Mouse (Mus musculus) heart, postnatal 4 days (tissue): Measurements from ENCODE around the gene Car4. TPM values are rescaled to one million over a fixed set of nuclear protein-coding genes. Genes with fewer than 3 reads are reported as not detected.

Experiments used
- DNase-seq: peaks from one replicate; pipeline ENCODE4 v3.0.0; 2021
- total RNA-seq, 2 experiments: library from RNA; stranded (reverse); gene quantifications; 2 replicates each; pipeline ENCODE4 v1.2.3; 2021

The Car4 gene
- total RNA-seq, 2 experiments from 2014 or later, result 21.1 to 21.5 TPM

DNA sequence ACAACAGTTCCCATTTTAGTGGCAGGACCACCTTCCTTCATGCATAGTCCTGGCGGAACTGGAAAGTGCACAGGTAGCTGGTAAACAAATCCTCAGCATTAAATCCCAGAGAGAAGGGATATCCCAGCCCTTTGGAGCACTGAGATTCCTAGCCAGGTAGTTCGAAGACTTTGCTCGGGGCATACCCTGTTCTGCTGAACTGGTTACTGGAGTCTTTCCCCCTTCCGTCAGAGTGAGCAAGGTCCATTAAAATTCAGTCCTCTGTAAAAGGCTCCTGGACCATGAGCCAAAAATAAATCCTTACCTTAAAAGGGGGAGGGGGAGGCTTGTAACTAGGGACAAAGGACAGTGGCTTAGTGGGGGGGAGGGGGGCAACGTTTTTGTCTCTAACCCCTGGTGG is 1.6 kb downstream of the Car4 start:
- no peak for DNase-seq

DNA sequence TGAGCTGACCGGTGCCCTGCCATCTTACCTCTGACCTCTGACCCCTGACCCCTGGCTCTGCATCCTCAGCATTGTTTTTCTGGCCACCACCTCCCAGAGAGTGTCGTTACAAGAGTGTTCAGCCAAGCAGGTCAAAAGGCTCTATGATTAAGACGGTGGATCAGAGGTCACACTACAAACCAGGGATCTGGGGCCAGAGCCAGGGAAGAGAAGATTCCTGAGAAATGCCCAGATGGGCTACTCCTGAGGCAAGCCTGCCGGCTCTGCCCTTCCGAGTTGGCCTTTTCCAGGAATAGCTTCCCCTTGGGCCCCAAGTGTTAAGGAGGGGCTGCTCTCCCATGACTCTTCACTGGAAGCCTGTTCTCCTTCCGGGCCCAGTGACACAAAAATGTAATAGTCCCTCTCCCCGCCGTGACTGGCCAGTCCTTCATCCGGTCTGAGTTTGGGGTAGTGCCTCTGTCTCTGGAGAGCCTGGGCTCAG is 2.2 kb downstream of the Car4 start:
- DNase-seq, result peak; percentile 45

DNA sequence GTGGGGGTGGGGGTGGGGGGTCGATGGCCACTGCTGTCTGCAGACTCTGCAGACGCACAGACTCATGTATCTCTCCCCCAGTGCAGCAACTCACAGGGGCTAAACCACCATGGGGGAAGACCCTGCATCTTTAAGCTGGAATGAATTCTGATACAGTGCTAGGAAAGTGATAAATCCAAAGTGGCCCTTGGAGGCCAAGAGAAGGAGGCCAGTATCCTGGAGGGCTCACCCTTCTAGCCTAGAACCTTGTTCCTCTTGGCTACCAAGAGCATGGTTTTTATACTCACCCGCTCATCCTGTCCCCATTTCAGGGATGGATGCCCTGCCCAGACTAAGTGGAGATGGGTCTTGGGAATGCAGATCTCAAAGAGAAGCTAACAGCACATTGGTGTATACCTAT is 2.7 kb downstream of the Car4 start:
- no peak for DNase-seq

DNA sequence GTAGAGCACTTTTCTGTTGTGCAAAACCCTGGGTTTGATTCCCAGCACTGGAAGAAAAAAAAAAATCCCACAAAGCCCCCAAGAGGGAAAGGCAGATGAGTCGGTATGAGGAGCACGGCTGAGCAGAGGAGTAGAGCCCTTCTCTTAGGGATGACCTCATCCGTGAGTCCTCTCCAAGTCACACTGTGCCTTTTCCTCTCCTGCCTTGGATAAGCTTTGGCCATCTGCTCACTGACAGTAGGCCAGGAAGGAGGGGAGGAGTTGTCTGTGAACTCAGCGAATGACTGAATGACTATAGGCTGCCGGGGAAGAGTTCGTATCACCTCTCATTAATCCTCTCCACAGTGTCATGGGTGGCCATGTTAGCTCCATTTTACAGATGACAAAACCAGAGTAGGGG is 3.2 kb downstream of the Car4 start:
- DNase-seq, result no peak

DNA sequence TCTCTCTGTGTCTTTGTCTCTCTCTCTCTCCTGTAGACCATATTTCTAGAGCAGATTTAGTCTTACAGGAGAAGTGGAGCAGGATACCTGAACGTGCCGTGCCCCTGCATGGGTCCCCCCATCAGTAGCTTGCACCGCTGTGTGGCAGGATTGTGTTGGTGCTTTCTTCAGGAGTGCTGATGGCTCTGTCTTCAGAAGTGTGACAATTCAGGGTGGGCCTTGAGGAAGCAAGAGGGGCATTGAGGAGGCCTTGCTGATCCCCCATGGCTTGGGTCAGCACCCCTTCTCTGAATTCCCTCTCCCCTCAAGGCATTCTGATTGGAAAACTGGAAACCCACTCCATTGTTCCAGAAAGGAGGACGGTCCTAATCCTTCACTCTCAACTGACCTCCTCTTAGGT is 4.0 kb downstream of the Car4 start:
- no peak for DNase-seq

DNA sequence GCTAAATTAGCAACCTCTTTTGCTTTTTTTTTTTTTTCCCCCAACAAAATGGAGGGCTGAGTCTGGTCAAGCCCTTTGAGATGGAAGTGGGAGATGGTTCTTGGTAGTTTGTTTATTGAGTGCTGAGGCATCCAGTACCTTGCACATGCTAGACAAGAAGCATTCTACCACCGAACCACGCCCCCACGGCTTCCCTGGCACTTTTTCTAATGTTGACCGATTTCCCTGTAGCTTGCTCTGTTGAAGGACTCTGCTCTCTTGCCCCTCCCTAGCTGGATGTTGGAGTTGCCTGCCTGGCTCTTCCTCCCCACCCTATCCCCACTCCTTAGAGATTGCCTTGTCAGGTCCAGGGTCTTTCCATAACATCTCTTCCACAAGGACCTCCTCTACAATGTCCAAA is 5.0 kb downstream of the Car4 start:
- no peak for DNase-seq

DNA sequence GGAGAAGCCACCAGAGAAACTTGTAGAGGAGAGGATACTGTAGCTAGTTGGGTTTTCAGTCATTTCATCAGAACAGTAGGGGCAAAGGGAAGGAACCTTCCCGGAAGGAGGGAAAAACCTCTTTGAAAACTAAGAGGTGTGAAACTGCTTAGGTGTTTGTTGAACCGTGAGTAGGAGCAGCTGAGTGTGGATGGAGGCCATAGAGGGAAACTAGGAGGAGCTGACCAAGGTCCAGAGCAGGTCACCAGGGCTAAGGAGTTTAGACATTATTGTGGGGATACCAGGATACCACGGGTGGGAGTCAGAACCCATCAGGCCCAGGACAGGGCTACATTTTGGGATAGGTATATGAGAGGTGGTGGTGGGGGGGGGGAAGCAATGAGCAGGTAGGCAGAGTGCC is 6.0 kb downstream of the Car4 start:
- DNase-seq, result no peak

DNA sequence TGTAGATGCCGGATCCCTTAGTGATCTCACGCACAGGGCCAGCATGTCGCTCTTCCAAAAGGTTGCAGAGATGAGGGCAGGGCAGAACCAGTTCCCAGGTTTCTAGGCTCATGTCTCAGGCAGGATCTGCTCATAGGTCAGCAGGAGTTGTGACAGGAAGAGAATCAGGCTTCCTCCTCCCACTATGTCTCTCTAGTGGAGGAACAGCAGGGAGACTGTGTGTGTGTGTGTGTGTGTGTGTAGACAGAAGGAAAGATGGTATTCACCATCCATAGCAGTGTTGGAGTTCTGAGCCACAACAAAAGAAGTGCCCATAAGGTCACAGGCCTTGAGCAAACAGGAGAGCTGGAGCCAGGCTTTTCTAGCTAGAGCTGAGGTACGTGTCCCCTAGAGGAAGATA is 9.1 kb downstream of the Car4 start:
- DNase-seq, result no peak

DNA sequence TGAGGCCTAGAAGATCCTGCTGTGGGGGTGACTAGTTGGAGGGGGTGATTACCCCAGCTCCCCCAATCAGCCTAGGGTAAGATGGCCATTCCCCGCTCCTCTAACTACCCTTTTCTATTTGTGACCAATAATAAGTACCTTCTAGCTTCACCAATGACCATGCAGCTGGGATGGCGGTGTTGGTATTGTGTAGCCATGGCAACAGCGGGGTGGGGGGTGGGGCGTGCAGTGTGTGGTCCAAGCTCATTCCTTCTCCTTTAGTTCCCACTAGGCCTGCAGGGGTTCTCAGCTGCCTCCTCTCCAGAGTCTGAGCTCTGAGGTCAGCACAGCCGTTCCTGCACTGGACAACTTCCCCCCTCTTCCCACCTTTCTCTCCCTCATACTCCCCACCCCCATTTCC is 9.5 kb downstream of the Car4 start:
- no peak for DNase-seq

DNA sequence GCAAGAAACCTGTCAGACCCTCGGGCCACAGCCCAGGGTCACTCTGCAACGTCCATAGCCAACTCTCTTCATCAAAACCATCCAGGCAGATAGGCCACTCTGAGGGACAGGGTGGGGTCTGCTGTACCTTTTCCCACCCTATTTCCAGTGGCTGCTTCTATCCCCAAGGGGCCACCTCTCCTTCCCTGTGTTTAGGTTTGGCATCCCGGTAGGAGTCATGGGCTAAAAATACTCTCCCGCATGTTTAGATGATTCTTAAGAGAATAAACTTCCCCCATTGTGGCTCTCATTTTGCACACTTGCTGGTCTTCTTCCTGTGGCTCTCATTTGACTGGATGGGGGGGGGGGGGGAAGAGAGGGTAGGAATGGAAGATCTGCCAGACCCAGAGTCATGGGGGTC is 10.7 kb downstream of the Car4 start:
- DNase-seq, result no peak

DNA sequence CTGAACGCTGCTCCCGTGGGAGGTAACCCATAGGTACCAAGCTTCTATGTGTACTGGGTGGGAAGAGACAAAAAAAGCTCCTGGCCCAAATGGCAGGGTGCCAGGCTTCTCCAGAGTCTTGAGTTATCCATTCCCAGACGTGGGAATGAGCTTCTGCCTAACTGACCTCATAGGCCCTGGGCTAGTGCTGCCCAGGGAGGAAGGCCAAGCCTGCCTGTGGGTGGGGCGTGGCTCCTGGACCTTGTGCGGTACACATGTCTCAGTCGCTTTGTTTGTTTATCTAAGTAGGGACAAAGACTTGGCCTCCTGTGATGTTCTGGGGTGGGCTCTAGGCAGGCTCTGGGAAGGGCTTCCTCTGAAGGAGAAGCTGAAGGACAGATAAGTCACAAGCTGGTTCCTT is 11.2 kb downstream of the Car4 start:
- DNase-seq, result peak; percentile 59

DNA sequence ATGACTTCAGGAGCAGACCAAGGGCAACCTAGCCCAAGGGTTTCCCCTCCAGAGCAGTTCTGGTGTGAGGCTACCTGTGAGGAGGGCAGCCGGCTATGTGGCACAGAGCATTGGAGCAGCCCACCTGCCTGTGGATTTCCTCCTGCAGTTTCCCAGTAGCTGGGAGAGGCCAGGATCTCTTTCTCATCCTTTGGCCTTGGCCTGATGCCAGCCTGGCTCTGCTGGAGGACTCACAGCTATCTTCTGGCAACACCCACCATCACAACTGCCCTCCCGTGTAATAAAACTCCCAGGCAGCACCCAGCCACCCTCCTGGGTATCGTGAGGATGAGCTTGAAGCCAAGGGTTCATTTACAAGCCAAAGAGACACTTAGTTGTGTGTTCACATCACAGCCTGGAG is 14.5 kb downstream of the Car4 start:
- DNase-seq, result peak; percentile 32

DNA sequence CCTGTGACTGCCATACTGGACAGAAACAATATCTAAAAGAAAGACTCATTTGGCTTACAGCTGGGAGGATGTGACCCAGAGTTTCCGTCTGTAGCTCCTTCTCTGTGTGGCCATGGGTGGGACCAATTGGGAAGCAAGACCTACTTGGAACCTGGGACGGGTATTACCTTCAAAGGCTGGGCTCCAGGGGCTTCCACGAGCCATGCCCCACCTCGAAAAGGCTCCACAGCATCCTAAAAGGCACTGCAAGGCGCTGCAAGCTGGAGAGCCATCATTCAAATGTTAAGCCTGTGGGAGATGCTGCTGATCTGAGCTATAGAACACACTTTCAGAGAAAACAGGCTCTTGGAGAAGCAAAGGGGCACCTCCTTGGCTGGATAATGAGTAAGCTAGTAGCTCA is 16.1 kb downstream of the Car4 start:
- no peak for DNase-seq

DNA sequence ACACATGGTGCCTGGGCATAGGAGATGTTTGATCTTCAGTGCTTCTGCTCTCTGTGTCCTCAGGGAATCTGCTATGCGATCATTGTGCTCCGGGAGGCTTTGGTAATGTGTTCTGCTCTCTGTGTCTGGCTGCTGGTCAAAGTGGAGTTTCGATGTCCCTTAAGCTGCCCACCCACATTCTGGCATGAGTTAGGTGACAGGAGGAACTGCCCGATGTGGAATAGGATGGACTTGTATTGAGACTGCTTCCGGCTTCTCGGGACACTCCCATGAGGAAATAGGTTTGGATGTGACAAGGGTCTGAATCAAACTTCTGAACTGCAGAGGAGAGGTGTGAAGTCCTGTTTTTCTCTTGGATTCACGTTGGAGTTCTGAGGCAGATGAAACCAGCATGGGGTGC is 17.0 kb downstream of the Car4 start:
- no peak for DNase-seq

DNA sequence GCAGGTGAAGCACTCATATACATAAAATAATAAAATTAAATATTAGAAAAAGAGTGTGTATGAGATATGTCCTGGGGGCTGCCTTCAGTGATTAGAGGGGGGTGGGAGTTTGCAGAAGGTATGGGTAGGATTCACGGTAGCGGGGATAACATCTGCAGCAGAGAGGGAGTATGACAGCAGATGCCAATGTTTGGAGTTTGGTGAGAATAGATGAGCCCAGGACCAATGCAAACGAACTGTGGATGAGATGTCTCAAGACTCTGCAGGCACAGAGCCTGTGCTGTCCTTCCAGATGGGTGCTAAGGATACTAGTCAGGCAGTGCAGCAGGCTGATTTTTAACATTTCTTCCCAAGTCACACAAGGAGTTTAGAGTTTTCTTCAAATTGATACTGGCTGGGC is 19.1 kb downstream of the Car4 start:
- no peak for DNase-seq

DNA sequence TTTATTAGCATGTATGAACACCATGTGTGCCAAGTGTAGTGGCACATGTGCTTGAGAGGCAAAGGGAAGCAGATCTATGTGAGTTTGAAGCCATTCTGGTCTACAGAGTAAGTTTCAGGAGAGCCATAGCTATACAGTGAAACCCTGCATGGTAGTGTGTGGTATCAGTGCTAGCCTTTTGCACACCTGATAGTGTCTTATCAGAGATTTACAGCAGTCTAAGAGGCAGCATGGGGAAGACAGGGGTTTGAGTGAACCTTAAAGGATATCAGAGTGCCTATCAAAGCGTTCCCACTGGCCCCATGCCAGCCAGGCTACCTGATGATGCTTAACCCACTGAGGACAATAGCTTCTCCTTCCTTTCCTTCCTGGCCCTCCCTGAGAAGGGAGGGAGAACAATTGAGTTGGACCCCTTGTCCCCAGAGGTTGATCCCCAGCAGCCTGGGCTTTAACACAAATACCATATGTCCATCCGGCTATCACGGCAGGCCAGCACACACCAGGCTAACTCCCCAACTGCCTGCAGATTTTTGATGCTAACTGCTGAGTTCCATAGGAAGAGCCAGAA is 19.9 kb downstream of the Car4 start:
- peak; percentile 65 for DNase-seq

DNA sequence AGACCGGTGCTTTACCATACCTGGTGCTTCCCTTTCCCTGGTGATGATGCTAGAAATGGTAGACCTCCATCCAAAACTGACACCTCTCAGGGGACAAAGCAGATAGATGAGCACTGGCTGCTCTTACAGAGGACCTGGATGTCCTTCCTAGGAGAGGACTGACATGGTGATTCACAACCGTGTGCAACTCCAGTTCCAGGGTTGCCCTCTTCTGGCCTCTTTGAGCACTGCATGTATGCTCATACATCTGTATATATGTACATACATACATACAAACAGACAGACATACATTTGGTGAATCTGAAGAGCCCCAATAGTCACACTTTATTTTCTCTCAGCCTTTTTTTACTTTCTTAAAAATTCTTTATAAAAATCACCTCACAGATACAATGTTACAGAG is 20.5 kb downstream of the Car4 start:
- DNase-seq, result peak; percentile 62

DNA sequence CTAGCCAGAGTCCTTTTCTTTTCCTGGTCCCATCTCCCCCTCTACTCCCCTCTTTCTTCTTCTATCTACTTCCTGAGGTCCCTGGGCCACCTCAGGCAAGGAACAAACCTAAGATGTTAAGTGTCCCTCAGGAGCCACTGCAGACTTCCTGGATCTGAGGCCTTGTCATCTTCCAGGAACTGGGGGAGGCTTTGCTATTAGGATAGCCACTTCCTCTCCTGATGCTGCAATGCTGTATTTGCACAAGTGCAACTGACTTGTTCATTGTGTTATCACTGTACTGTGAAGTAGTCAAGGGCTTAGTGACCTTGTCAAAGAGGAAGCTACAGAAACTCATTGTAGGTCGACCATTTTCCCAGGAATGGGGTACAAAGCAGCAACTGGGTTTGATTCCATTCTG is 21.8 kb downstream of the Car4 start:
- DNase-seq, result no peak

DNA sequence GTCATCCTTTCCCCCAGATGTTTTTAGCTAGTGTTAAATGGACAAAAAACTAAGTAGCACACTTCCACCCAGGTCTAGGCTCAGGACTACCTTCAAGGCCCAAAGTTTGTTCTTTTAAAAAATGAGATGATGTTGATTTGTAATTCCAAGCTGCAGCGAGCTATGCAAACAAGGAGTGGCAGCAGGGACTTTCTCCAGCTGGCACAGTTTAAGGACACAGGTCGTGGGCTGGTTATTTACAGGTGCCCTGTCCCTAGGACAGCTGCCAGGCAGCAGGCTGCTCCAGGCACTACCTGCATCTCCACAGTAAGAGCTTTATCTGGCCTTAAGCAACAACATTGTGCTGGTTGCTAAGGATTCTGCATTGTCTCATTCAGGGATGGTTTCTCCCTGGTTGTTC is 23.1 kb downstream of the Car4 start:
- no peak for DNase-seq

DNA sequence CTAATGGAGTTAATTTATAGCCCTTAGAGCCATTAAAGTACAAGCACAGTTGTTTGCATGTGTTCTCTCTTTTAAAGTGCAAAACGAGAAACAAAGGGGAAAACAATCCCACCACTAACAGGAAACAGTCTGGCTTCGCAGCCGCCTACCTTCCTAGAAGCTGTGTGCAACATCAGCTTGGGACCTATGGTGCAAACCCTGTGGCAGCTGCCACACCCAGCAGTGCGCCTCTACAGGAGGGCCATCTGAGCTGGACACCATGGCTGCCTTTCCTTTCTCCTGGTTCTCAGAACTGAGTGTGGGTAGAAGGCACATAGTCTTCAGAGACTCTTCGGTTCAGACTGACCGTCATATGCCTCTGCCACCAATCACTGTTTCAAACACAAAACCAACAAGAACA is 27.8 kb downstream of the Car4 start:
- no peak for DNase-seq

DNA sequence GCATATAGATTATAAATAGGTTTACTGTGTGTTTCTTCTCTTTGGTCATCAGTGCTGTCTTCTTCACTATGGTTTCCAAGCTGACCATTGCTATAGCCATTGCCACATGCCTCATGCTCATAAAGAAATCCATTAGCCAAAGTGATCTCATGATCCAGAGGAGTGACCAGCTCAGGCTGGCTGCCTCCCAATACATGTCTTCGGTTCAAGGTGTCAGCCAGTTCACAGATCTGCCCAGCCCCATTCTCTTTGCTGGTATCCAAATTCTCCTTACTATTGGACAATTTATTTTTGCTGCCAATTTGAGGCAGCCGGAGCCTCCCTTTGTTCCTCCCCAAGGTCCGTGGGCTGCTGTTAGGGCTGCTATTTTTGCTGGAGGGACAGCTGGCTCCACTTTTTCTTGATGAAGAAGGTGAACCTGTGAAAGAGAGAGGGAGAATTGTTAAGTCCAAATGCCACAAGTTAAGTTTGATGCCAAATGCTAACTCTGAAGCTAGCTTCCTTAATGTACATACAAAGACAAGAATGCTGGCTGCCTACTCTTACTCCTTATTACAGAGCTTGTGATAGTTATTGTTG is 30.8 kb downstream of the Car4 start:
- peak; percentile 23 for DNase-seq

DNA sequence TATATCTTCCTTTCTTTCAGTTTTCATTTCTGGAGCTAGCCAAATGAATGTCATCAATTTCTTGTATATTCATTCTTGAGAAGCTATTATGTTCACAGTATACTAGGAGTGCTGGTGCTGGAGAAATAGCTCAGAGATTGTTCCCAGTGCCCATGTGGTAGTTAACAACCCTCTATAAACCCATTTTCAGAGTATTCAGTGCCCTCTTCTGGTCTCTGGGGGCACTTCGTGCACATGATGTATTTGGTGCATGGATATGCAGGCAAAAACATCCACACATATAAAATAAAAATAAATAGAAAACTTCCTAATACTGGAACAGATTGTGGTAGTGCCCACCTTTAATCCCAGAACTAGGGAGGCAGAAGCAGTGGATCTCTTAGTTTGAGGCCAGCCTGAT is 35.4 kb downstream of the Car4 start:
- no peak for DNase-seq

DNA sequence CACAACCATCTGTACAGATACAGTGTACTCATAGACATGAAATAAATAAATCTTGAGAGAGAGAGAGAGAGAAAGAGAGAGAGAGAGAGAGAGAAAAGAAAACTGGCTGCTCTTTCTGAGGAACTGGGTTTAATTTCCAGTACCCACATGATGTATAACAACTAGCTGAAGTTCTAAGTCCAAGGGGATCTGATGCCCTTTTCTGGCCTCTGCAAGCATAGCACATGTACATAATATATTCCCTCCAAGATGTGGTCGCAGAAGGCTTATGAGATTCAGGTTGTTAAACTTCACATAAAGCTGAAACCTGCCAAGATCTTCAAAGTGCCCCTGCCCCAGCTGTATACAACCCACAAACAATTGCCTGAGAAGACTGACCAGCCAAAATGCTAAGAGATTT is 37.7 kb downstream of the Car4 start:
- no peak for DNase-seq

DNA sequence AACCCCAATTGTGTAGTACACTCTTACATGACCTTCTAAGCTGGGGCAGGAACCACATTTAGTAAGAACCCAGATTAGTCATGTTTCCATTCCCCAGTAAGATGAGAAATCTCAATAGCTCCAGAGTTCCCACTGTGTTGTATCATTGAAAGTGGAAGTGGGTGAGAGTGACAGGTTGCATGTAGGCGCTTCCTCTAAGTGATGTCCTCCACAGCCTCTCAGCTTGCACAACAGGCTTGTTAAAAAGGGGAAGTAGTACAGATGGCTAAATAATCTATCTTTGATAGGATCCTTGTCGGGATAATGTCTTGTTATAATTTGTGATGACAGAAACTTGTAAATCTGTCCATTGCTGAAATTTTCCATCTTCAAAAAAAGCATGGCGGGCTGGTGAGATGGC is 46.0 kb downstream of the Car4 start:
- no peak for DNase-seq

DNA sequence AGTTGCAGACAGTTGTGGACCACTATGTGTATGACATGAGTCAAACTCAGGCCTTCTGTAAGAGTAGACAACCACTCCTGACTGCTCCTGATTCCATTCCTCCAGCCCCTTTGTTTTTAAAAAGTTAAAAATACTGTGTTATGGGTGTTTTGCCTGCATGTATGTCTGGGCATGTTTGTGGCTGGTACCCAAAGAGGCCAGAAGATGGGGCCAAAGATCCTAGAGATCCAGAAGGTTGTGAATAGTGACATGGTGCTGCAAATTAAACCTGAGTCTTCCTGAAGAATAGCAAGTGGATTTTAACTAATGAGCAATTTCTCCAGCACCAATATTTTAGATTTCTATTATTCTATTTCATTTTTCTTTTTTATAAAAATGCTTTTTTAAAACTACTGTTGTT is 55.5 kb downstream of the Car4 start:
- no peak for DNase-seq
